Mouse (Mus musculus) forebrain, embryonic 15.5 days (tissue): ENCODE results near the gene Mtus2. TPM values are rescaled to one million over a fixed set of nuclear protein-coding genes. Genes with fewer than 3 reads are reported as not detected.
"Not testable (repeated sequence)": the region's sequence is repeated elsewhere in the genome, so short reads cannot be mapped to it uniquely, and the experiment has no call there.

Experiments
- ATAC-seq: fragments of 200-750 bp; cut with Nextera tagmentation; replicated peaks from 2 replicates; pipeline ENCODE4 v1.8.0; 2017; ENCODE audit warnings: mild to moderate bottlenecking, moderate TSS enrichment, moderate library complexity
- H3K27ac ChIP-seq: fragments of 300-500 bp; sonication (generic); replicated peaks from 2 replicates; pipeline ENCODE4 v1.5.1; 2015; ENCODE audit warnings: mild to moderate bottlenecking, inconsistent platforms
- H3K27me3 ChIP-seq: fragments of 300-500 bp; sonication (generic); 2 replicates; pipeline ENCODE4 v1.6.1; 2015; ENCODE audit warnings: inconsistent platforms
- H3K36me3 ChIP-seq: fragments of 300-500 bp; sonication (generic); 2 replicates; pipeline ENCODE4 v1.6.1; 2015; ENCODE audit warnings: mild to moderate bottlenecking, inconsistent platforms
- H3K4me1 ChIP-seq: fragments of 300-500 bp; sonication (generic); 2 replicates; pipeline ENCODE4 v1.6.1; 2015; ENCODE audit warnings: inconsistent platforms
- H3K4me2 ChIP-seq: fragments of 300-500 bp; sonication (generic); replicated peaks from 2 replicates; pipeline ENCODE4 v1.6.1; 2015; ENCODE audit warnings: mild to moderate bottlenecking, inconsistent platforms
- H3K4me3 ChIP-seq: fragments of 300-500 bp; sonication (generic); 2 replicates; pipeline ENCODE4 v1.5.1; 2015; ENCODE audit warnings: mild to moderate bottlenecking, inconsistent platforms
- H3K9ac ChIP-seq: fragments of 300-500 bp; sonication (generic); replicated peaks from 2 replicates; pipeline ENCODE4 v1.6.1; 2015; ENCODE audit warnings: mild to moderate bottlenecking, inconsistent platforms
- H3K9me3 ChIP-seq: fragments of 300-500 bp; sonication (generic); 2 replicates; pipeline ENCODE4 v1.6.1; 2016; ENCODE audit warnings: inconsistent platforms
- WGBS: fragments of 180-500 bp; shearing (Covaris S2); methylation state at CpG from one replicate; pipeline ENCODE4 v1.1.7; 2015; ENCODE audit warnings: mixed read lengths; 5-methylcytosine and 5-hydroxymethylcytosine counted together
- polyA plus RNA-seq: library from polyadenylated mRNA; unstranded; fragments of >200 nt; fragmentation: Nextera tagmentation; extraction: Ambion mirVana; gene quantifications from 2 replicates; pipeline ENCODE4 v1.2.1, GENCODE M21; 2015

The Mtus2 gene
- polyA plus RNA-seq, 1 experiment from 2014 or later = 20.0 TPM

DNA sequence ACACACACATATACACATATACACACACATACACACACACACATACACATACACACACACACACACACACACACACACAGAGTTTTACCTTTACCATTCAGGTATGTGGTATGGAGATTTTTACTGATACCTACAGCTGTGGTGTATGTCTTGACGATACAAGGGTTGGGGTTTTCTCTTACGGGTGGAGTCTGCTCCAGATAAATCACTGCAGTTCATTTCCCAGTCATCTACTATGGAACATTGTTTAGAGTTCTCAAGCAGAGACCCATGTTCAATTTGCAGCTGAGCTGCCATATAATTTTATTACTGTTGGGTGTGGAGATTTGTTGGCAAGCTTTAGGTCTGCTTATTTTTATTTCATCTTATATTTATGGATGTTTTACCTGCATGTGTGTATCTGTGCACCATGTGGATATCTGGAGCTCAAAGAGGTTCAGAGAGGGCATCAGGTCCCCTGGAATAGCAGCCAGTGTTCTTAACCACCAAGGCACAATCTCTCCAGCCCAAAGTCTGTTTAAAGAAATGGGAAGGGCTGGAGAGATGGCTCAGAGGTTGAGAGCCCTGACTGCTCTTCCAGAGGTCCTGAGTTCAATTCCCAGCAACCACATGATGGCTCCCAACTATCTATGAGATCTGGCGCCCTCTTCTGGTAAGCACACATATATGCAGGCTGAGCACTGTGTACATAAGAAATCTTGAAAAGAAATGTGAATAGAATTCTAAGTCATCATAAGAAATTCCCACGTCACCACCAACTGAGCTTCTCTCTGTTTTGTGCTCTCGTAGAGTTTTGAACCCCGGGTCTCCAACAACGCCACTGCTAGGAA, 28.2 kb upstream of the Mtus2 start:
- Histone ChIP-seq H3K9me3 (no peaks in the 10 kb centered on the region), H3K9ac (no peak overlapping the region), H3K27me3 (no peaks in the 10 kb centered on the region), H3K4me3 (no peak overlapping the region), H3K4me2 (no peak overlapping the region), H3K36me3 (no peaks in the 10 kb centered on the region), H3K4me1 (no peaks in the 10 kb centered on the region), H3K27ac (no peak overlapping the region)
- 85% methylated on average over 7 of the region's 7 CpGs for WGBS
- ATAC-seq = no peak

- H3K4me3 ChIP-seq = no peak overlapping the region
- no peaks in the 10 kb centered on the region for H3K4me1 ChIP-seq
- no peaks in the 10 kb centered on the region for H3K9me3 ChIP-seq
- H3K4me2 ChIP-seq = no peak overlapping the region
- H3K9ac ChIP-seq = no peak overlapping the region
- H3K27ac ChIP-seq = no peak overlapping the region
- ATAC-seq = no peak
- 89% methylated on average over 13 of the region's 13 CpGs for WGBS
- no peaks in the 10 kb centered on the region for H3K36me3 ChIP-seq
- H3K27me3 ChIP-seq = no peaks in the 10 kb centered on the region
These were observed 22.0 kb upstream of the Mtus2 start for GRCm38 (mm10) chr5:147935096-147935495.

DNA sequence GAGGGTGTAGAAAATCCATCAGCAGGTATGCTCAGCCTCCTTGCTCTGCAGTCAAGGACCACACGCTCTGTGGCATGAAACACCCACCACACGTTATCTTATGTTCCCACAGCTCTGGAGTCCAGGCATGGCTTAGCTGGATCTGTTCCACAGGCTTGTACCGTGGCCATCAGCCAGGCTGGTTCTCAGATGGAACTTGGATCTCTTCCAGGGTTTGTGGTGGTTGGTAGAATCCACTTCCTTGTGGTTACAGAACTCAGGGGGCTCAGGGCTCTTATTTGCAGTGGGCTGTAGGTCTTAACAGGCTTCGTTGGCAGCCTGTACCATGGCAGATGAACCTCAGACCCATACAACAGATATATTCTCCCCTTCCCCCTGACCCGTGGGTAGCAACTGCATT, 17.9 kb upstream of the Mtus2 start:
- no peak for ATAC-seq
- WGBS = 73% methylated on average over 5 of the region's 5 CpGs
- H3K9me3 ChIP-seq = no peaks in the 10 kb centered on the region
- H3K36me3 ChIP-seq = no peaks in the 10 kb centered on the region
- no peak overlapping the region for H3K4me3 ChIP-seq
- no peak overlapping the region for H3K27ac ChIP-seq
- no peak overlapping the region for H3K4me2 ChIP-seq
- no peaks in the 10 kb centered on the region for H3K4me1 ChIP-seq
- H3K27me3 ChIP-seq = no peaks in the 10 kb centered on the region
- H3K9ac ChIP-seq = no peak overlapping the region

DNA sequence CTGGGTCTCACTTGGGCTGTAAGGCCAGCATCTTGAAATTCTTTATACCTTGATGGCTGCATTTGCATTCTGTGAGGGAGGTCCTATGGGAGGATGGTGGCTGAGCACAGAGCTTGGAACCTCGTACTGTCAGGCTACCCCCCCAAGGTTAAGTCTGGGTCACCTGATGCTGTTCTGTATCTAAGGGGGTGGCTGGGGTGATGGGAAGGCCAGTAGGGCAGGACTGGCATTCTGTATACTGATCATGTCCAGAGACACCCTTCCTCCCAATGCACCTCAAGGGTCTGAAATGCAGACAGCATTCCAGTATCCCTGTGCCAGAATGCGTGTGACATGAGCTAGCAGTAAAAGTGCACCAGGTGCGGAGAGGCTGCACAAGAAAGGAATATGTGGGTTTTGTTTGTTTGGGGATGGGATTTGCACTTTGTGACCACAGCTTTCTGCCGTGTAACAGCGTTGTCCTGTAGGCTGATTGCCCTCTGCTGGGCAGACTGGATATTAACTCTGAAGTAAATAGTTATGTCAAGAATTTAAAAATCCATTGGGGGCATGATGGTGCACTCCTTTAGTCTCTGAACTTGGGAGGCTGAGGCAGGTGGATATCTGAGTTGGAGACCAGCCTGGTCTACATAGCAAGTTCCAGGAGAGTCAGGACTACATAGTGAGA, 12.0 kb upstream of the Mtus2 start:
- Histone ChIP-seq H3K4me1 (no peaks in the 10 kb centered on the region), H3K27me3 (no peaks in the 10 kb centered on the region), H3K4me3 (no peak overlapping the region), H3K4me2 (no peak overlapping the region), H3K9me3 (no peaks in the 10 kb centered on the region), H3K9ac (no peak overlapping the region), H3K27ac (no peak overlapping the region), H3K36me3 (no peaks in the 10 kb centered on the region)
- no peak for ATAC-seq
- 40% methylated on average over 5 of the region's 5 CpGs for WGBS

GRCm38 (mm10) chr5:147949881-147950280, 7.2 kb upstream of the Mtus2 start:
- Histone ChIP-seq H3K4me1 (no peaks in the 10 kb centered on the region), H3K27me3 (no peaks in the 10 kb centered on the region), H3K27ac (no peak overlapping the region), H3K36me3 (no peaks in the 10 kb centered on the region), H3K9me3 (no peaks in the 10 kb centered on the region), H3K4me2 (no peak overlapping the region), H3K9ac (no peak overlapping the region), H3K4me3 (no peak overlapping the region)
- 82% methylated on average over 14 of the region's 14 CpGs for WGBS
- ATAC-seq = no peak

DNA sequence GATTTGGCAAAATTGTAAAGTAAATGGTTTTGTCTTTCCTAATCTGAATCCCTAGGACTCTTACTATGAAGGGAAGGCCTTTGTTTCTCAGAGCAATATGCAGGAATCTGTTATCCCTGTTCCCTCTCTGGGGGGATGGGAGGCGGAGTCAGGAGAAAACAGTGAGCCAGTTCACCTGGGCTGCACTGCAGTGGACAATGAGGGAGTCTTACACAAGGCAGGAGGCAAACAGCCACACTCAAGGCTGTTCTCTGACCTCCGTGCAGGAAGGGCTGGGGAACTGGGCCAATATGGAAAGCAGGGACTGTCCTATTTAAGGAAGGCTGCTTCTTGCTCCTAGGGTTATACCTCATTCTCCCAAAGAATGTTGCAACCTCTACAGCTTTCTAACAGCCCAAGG, 5.4 kb upstream of the Mtus2 start:
- H3K4me3 ChIP-seq = no peak overlapping the region
- ATAC-seq = no peak
- H3K9me3 ChIP-seq = no peaks in the 10 kb centered on the region
- no peaks in the 10 kb centered on the region; the same call in 1 of the 2 replicates for H3K27me3 ChIP-seq
- peaks cover 8% of the 10 kb centered on the region for H3K4me1 ChIP-seq
- H3K4me2 ChIP-seq = no peak overlapping the region
- H3K27ac ChIP-seq = no peak overlapping the region
- H3K36me3 ChIP-seq = no peaks in the 10 kb centered on the region
- 58% methylated on average over 2 of the region's 2 CpGs for WGBS
- no peak overlapping the region for H3K9ac ChIP-seq

DNA sequence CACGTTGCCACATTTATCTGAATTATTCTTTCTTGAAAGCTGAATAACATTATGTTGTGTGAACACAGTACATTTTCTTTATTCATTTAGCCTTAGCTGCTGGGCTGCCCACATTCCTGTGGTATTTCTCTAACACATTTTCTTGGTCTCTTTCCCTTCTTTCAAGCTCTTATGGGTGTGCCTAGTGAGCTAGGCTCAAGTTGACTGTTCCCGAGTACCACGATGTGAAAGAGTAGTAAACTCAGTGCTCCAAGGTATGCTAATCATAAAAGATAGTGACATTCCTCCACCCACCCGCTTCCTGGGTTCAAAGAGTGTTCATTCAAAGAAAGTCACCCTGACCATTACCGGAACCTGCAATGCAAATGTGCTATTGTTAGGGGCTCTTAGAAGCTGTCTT, 3.9 kb upstream of the Mtus2 start:
- WGBS = 84% methylated on average over 5 of the region's 5 CpGs
- not testable (repeated sequence) for H3K27ac ChIP-seq, H3K9ac ChIP-seq, ATAC-seq, H3K9me3 ChIP-seq, H3K4me2 ChIP-seq, H3K27me3 ChIP-seq, H3K36me3 ChIP-seq, H3K4me3 ChIP-seq
- peaks cover 20% of the 10 kb centered on the region for H3K4me1 ChIP-seq

DNA sequence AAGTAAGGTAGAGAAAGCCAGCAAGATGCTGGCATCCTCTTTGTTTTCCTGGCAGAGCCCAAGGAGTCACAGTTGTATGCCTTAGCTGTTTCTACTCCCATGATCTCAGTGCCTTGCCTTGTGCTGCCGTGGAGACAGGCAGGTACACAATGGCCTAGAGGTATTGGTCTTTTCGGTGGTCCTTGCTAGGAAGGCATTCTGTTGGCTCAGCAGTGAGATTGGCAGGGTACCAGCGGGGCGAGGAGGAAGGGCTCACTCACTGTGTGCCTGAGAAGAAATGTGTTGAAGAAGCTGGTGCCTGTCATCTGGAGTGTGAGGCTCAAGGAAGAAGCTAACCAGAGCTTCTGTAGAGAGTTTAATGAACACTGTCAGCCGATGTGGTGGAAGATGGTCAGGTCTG, 1.4 kb upstream of the Mtus2 start:
- no peaks in the 10 kb centered on the region for H3K36me3 ChIP-seq
- H3K9me3 ChIP-seq = no peaks in the 10 kb centered on the region
- ATAC-seq = no peak
- 27% methylated on average over 5 of the region's 5 CpGs for WGBS
- no peak overlapping the region for H3K9ac ChIP-seq
- no peaks in the 10 kb centered on the region; the same call in 1 of the 2 replicates for H3K27me3 ChIP-seq
- H3K4me2 ChIP-seq = no peak overlapping the region
- H3K4me3 ChIP-seq = no peak overlapping the region
- H3K27ac ChIP-seq = no peak overlapping the region
- peaks cover 25% of the 10 kb centered on the region for H3K4me1 ChIP-seq

DNA sequence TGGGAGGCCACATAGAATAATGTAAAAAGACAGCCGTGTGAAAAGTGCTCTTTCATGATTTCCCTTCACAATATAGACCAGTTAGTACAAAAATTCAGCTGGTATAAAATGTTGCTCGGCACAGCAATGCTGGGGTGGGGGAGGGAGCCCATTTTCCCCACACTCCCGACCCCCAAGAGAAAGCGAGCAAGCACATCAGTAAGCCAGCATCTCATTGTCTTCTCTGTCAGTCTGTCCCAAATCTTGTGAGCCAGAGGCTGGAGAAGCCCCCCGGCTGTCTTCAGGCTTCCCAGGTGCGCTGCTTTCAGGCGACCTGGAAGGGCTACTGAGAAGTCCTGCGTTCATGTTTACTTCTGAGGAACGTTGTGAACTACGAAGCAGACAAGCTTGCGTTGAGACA, 699 bp upstream of the Mtus2 start:
- Histone ChIP-seq H3K27ac (no peak overlapping the region), H3K9ac (peak overlapping the region; percentile 62; the same call in 1 of the 2 replicates)
- no peak for ATAC-seq

GRCm38 (mm10) chr5:147957592-147958271, 612 bp downstream of the Mtus2 start:
- no peak; the same call in none of the 2 replicates for ATAC-seq
- H3K9me3 ChIP-seq = no peaks in the 10 kb centered on the region
- peaks cover 25% of the 10 kb centered on the region for H3K4me1 ChIP-seq
- under 1% methylated on average over 42 of the region's 42 CpGs for WGBS
- peak overlapping the region; percentile 99 for H3K4me2 ChIP-seq
- H3K4me3 ChIP-seq = peak overlapping the region; percentile 77
- H3K36me3 ChIP-seq = no peaks in the 10 kb centered on the region
- H3K27me3 ChIP-seq = no peaks in the 10 kb centered on the region; the same call in 1 of the 2 replicates
- H3K27ac ChIP-seq = peak overlapping the region; percentile 50
- H3K9ac ChIP-seq = peak overlapping the region; percentile 62

More for the DNA sequence above, 699 bp upstream of the Mtus2 start:
- H3K4me2 ChIP-seq = peak overlapping the region; percentile 99
- no peaks in the 10 kb centered on the region; the same call in 1 of the 2 replicates for H3K27me3 ChIP-seq
- H3K4me1 ChIP-seq = peaks cover 25% of the 10 kb centered on the region
- no peaks in the 10 kb centered on the region for H3K36me3 ChIP-seq
- 3% methylated on average over 11 of the region's 11 CpGs for WGBS
- H3K4me3 ChIP-seq = peak overlapping the region; percentile 77
- no peaks in the 10 kb centered on the region for H3K9me3 ChIP-seq

GRCm38 (mm10) chr5:147958552-147958951, 1.4 kb downstream of the Mtus2 start:
- Histone ChIP-seq H3K27me3 (no peaks in the 10 kb centered on the region; the same call in 1 of the 2 replicates), H3K27ac (no peak overlapping the region), H3K4me2 (peak overlapping the region; percentile 99), H3K9ac (no peak overlapping the region), H3K4me3 (peak overlapping the region; percentile 77), H3K9me3 (no peaks in the 10 kb centered on the region), H3K4me1 (peaks cover 25% of the 10 kb centered on the region), H3K36me3 (no peaks in the 10 kb centered on the region)
- ATAC-seq = no peak
- WGBS = 28% methylated on average over 13 of the region's 13 CpGs

DNA sequence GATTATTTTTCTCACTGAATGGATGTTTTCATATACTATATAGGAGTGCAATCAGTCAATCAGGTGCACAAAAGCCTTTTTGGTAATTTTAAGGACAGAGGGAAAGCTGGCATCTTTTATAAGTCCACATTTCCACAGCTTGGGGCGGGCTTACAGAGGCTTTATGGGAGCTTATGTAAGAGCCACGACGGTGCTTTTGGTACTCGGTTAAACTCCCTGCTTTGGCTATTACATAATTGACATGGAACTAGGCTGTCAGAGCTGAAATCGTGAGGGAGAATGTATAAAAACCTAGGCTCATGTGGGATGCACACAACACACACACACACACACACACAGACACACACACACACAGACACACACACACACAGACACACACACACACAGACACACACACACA, 2.0 kb downstream of the Mtus2 start:
- peak overlapping the region; percentile 99; the same call in 1 of the 2 replicates for H3K4me2 ChIP-seq
- ATAC-seq = no peak
- peak overlapping the region; percentile 77; the same call in 1 of the 2 replicates for H3K4me3 ChIP-seq
- H3K27ac ChIP-seq = no peak overlapping the region
- 23% methylated on average over 5 of the region's 5 CpGs for WGBS
- no peak overlapping the region for H3K9ac ChIP-seq
- H3K36me3 ChIP-seq = no peaks in the 10 kb centered on the region
- no peaks in the 10 kb centered on the region; the same call in 1 of the 2 replicates for H3K27me3 ChIP-seq
- no peaks in the 10 kb centered on the region for H3K9me3 ChIP-seq
- peaks cover 25% of the 10 kb centered on the region for H3K4me1 ChIP-seq
